Mouse (Mus musculus) cerebellum, adult 2 months (tissue): ENCODE data around the gene Tesk2.

Experiments
- CTCF ChIP-seq: fragments of 200-500 bp; IDR thresholded peaks from 2 replicates; pipeline ENCODE4 v1.5.1; 2011; ENCODE audit warnings: low read depth, mild to moderate bottlenecking, control low read depth, low read length, moderate library complexity, borderline replicate concordance; ENCODE audit not compliant: insufficient read depth
- POLR2A ChIP-seq: fragments of 200-500 bp; IDR thresholded peaks from 2 replicates; pipeline ENCODE4 v1.6.1; 2011; ENCODE audit warnings: low read length, control low read depth, borderline replicate concordance; ENCODE audit not compliant: insufficient read depth

DNA sequence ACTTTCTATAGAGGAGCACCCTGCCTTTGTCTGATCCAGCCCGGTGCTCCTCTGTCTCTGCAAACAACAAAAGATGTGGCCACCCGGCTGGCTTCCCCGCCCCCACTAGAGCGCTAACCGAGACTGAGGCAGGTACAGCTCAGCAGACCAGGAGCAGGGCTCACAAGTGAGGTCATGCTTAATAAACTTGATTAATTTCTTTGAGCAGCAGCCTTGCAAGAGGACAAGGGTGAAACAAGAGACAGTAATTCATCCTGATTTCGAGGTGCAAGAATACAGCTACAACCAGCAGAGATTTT is 109.3 kb downstream of the Tesk2 start:
- no peak for TF ChIP-seq CTCF
- TF ChIP-seq POLR2A = no peak
